Mouse (Mus musculus) spleen, adult 2 months (tissue): ENCODE data around the gene Scn5a.

Experiments
- CTCF ChIP-seq: fragments of 200-500 bp; IDR thresholded peaks from 2 replicates; pipeline ENCODE4 v1.5.1; 2011; ENCODE audit warnings: mild to moderate bottlenecking, inconsistent platforms; ENCODE audit not compliant: insufficient read depth, insufficient read length, insufficient replicate concordance; ENCODE audit errors: extremely low read depth
- POLR2A ChIP-seq: fragments of 200-500 bp; IDR thresholded peaks from 2 replicates; pipeline ENCODE4 v1.6.1; 2011; ENCODE audit warnings: low read depth, low read length, inconsistent platforms

GRCm38 (mm10) chr9:119624151-119624550 lies 45.3 kb upstream of the Scn5a start:
- TF ChIP-seq CTCF (no peak), POLR2A (no peak)
